Mouse (Mus musculus) stomach, embryonic 15.5 days (tissue): ENCODE measurements around the gene Znrd1as. TPM values are rescaled to one million over a fixed set of nuclear protein-coding genes. Genes with fewer than 3 reads are reported as not detected.
A peak's percentile ranks its signal among the peaks of the same experiment; 100 is the strongest.

Experiments used
- ATAC-seq: fragments of 200-750 bp; cut with Nextera tagmentation; 2 replicates; pipeline ENCODE4 v1.8.0; 2017; ENCODE audit warnings: low read depth, moderate number of reproducible peaks, moderate TSS enrichment; ENCODE audit not compliant: insufficient read depth, low FRiP score
- H3K27ac ChIP-seq: fragments of 300-500 bp; sonication (generic); 2 replicates; pipeline ENCODE4 v1.5.1; 2015; ENCODE audit warnings: mild to moderate bottlenecking, inconsistent platforms
- H3K27me3 ChIP-seq: fragments of 300-500 bp; sonication (generic); replicated peaks from 2 replicates; pipeline ENCODE4 v1.6.1; 2015; ENCODE audit warnings: inconsistent platforms
- H3K36me3 ChIP-seq: fragments of 300-500 bp; sonication (generic); 2 replicates; pipeline ENCODE4 v1.6.1; 2015; ENCODE audit warnings: inconsistent platforms
- H3K4me1 ChIP-seq: fragments of 300-500 bp; sonication (generic); 2 replicates; pipeline ENCODE4 v1.6.1; 2015; ENCODE audit warnings: inconsistent platforms
- H3K4me2 ChIP-seq: fragments of 300-500 bp; sonication (generic); 2 replicates; pipeline ENCODE4 v1.6.1; 2015; ENCODE audit warnings: mild to moderate bottlenecking, inconsistent platforms
- H3K4me3 ChIP-seq: fragments of 300-500 bp; sonication (generic); replicated peaks from 2 replicates; pipeline ENCODE4 v1.5.1; 2015; ENCODE audit warnings: inconsistent platforms
- H3K9ac ChIP-seq: fragments of 300-500 bp; sonication (generic); 2 replicates; pipeline ENCODE4 v1.6.1; 2015; ENCODE audit warnings: inconsistent platforms
- H3K9me3 ChIP-seq: fragments of 300-500 bp; sonication (generic); 2 replicates; pipeline ENCODE4 v1.6.1; 2016; ENCODE audit warnings: inconsistent platforms
- WGBS: fragments of 180-500 bp; shearing (Covaris S2); methylation state at CpG from one replicate; pipeline ENCODE4 v1.1.7; 2015; 5-methylcytosine and 5-hydroxymethylcytosine counted together
- polyA plus RNA-seq: library from polyadenylated mRNA; unstranded; fragments of >200 nt; fragmentation: Nextera tagmentation; extraction: Ambion mirVana; gene quantifications from 2 replicates; pipeline ENCODE4 v1.2.1, GENCODE M21; 2015

Znrd1as gene
- polyA plus RNA-seq, 1 experiment from 2014 or later: 6.1 TPM

- no peaks in the 10 kb centered on the region for H3K27me3 ChIP-seq
- H3K36me3 ChIP-seq: peaks cover 14% of the 10 kb centered on the region
- H3K27ac ChIP-seq: no peak overlapping the region
- no peaks in the 10 kb centered on the region for H3K9me3 ChIP-seq
- peaks cover 9% of the 10 kb centered on the region for H3K4me1 ChIP-seq
- H3K4me2 ChIP-seq: no peak overlapping the region
- H3K4me3 ChIP-seq: no peak overlapping the region
- no peak for ATAC-seq
- 87% methylated on average over 1 of the region's 1 CpGs for WGBS
- no peak overlapping the region for H3K9ac ChIP-seq
Measured at GRCm38 (mm10) chr17:36953062-36953461, 5.3 kb upstream of the Znrd1as start.

GRCm38 (mm10) chr17:36958884-36959283 lies 492 bp downstream of the Znrd1as start:
- H3K9ac ChIP-seq: peak overlapping the region; percentile 47
- H3K27ac ChIP-seq: peak overlapping the region; percentile 72
- H3K4me2 ChIP-seq: peak overlapping the region; percentile 69
- no peaks in the 10 kb centered on the region for H3K9me3 ChIP-seq
- H3K4me3 ChIP-seq: peak overlapping the region; percentile 58
- 7% methylated on average over 12 of the region's 12 CpGs for WGBS
- H3K27me3 ChIP-seq: no peaks in the 10 kb centered on the region
- no peak for ATAC-seq
- peaks cover 7% of the 10 kb centered on the region for H3K36me3 ChIP-seq
- H3K4me1 ChIP-seq: peaks cover 8% of the 10 kb centered on the region

- 57% methylated on average over 1 of the region's 1 CpGs for WGBS
- Histone ChIP-seq H3K9me3 (no peaks in the 10 kb centered on the region), H3K4me3 (no peak overlapping the region), H3K27me3 (no peaks in the 10 kb centered on the region), H3K4me1 (peaks cover 8% of the 10 kb centered on the region), H3K36me3 (peaks cover under 1% of the 10 kb centered on the region), H3K27ac (no peak overlapping the region), H3K9ac (no peak overlapping the region), H3K4me2 (no peak overlapping the region)
- ATAC-seq: no peak
Measured at GRCm38 (mm10) chr17:36961125-36961524, 2.7 kb downstream of the Znrd1as start.

- Histone ChIP-seq H3K27ac (no peak overlapping the region), H3K36me3 (no peaks in the 10 kb centered on the region), H3K4me1 (no peaks in the 10 kb centered on the region), H3K4me3 (no peak overlapping the region), H3K9me3 (no peaks in the 10 kb centered on the region), H3K27me3 (no peaks in the 10 kb centered on the region), H3K9ac (no peak overlapping the region), H3K4me2 (no peak overlapping the region)
- WGBS: 76% methylated on average over 1 of the region's 1 CpGs
- ATAC-seq: no peak
Measured at GRCm38 (mm10) chr17:36966875-36967274, 8.5 kb downstream of the Znrd1as start.

GRCm38 (mm10) chr17:36970316-36970890 lies 12.0 kb downstream of the Znrd1as start:
- no peaks in the 10 kb centered on the region for H3K9me3 ChIP-seq
- H3K4me1 ChIP-seq: no peaks in the 10 kb centered on the region
- H3K4me2 ChIP-seq: no peak overlapping the region
- WGBS: 74% methylated on average over 14 of the region's 14 CpGs
- no peak for ATAC-seq
- no peak overlapping the region for H3K9ac ChIP-seq
- no peaks in the 10 kb centered on the region for H3K36me3 ChIP-seq
- no peak overlapping the region for H3K27ac ChIP-seq
- no peaks in the 10 kb centered on the region for H3K27me3 ChIP-seq
- H3K4me3 ChIP-seq: no peak overlapping the region

- ATAC-seq: no peak
- H3K27me3 ChIP-seq: no peaks in the 10 kb centered on the region
Measured at GRCm38 (mm10) chr17:36971172-36971850, 12.9 kb downstream of the Znrd1as start.

GRCm38 (mm10) chr17:36972791-36973190 lies 14.4 kb downstream of the Znrd1as start:
- no peak overlapping the region for H3K4me3 ChIP-seq
- no peak for ATAC-seq
- whole genome bisulfite sequencing: 70% methylated on average over 3 of the region's 3 CpGs

More at GRCm38 (mm10) chr17:36971172-36971850, 12.9 kb downstream of the Znrd1as start:
- no peaks in the 10 kb centered on the region for H3K9me3 ChIP-seq
- H3K36me3 ChIP-seq: no peaks in the 10 kb centered on the region
- H3K4me3 ChIP-seq: no peak overlapping the region
- H3K9ac ChIP-seq: no peak overlapping the region
- 81% methylated on average over 6 of the region's 6 CpGs for WGBS
- no peaks in the 10 kb centered on the region for H3K4me1 ChIP-seq
- H3K4me2 ChIP-seq: no peak overlapping the region
- no peak overlapping the region for H3K27ac ChIP-seq

GRCm38 (mm10) chr17:36973271-36973787 lies 14.9 kb downstream of the Znrd1as start:
- Histone ChIP-seq H3K9ac (no peak overlapping the region), H3K4me3 (no peak overlapping the region), H3K27me3 (no peaks in the 10 kb centered on the region), H3K4me2 (no peak overlapping the region), H3K4me1 (no peaks in the 10 kb centered on the region), H3K27ac (no peak overlapping the region), H3K36me3 (no peaks in the 10 kb centered on the region), H3K9me3 (no peaks in the 10 kb centered on the region)
- WGBS: 66% methylated on average over 8 of the region's 8 CpGs
- ATAC-seq: no peak

More at GRCm38 (mm10) chr17:36972791-36973190, 14.4 kb downstream of the Znrd1as start:
- Histone ChIP-seq H3K4me1 (no peaks in the 10 kb centered on the region), H3K9ac (no peak overlapping the region), H3K9me3 (no peaks in the 10 kb centered on the region), H3K4me2 (no peak overlapping the region), H3K27ac (no peak overlapping the region), H3K36me3 (no peaks in the 10 kb centered on the region), H3K27me3 (no peaks in the 10 kb centered on the region)

GRCm38 (mm10) chr17:36981221-36981813 lies 22.9 kb downstream of the Znrd1as start, which contains the start of gene 2410137M14Rik:
2410137M14Rik (minus strand) TSS chr17:36981237.
- WGBS: 11% methylated on average over 18 of the region's 18 CpGs
- no peak for ATAC-seq
- H3K27ac ChIP-seq: no peak within 1 kb of the TSS

GRCm38 (mm10) chr17:36981845-36982244 lies 23.5 kb downstream of the Znrd1as start:
- H3K4me2 ChIP-seq: peak overlapping the region; percentile 42; the same call in 1 of the 2 replicates
- peaks cover 5% of the 10 kb centered on the region; the same call in 1 of the 2 replicates for H3K4me1 ChIP-seq
- H3K9me3 ChIP-seq: no peaks in the 10 kb centered on the region
- H3K27ac ChIP-seq: no peak overlapping the region
- no peaks in the 10 kb centered on the region for H3K27me3 ChIP-seq
- no peak overlapping the region for H3K4me3 ChIP-seq
- 5% methylated on average over 4 of the region's 4 CpGs for WGBS
- no peaks in the 10 kb centered on the region for H3K36me3 ChIP-seq
- no peak overlapping the region for H3K9ac ChIP-seq
- no peak for ATAC-seq

More at GRCm38 (mm10) chr17:36981221-36981813, 22.9 kb downstream of the Znrd1as start, which contains the start of gene 2410137M14Rik:
- Histone ChIP-seq H3K4me2 (peak within 1 kb of the TSS; percentile 42), H3K9ac (no peak within 1 kb of the TSS), H3K9me3 (no peaks in the 10 kb centered on the region), H3K4me1 (peaks cover 5% of the 10 kb centered on the region; the same call in 1 of the 2 replicates), H3K36me3 (no peaks in the 10 kb centered on the region), H3K4me3 (no peak within 1 kb of the TSS), H3K27me3 (no peaks in the 10 kb centered on the region)

GRCm38 (mm10) chr17:36982253-36983155 lies 24.1 kb downstream of the Znrd1as start:
- no peaks in the 10 kb centered on the region for H3K36me3 ChIP-seq
- H3K27ac ChIP-seq: no peak overlapping the region
- H3K27me3 ChIP-seq: 0 out of 2 replicates have a peak, but pooled peaks cover 5% of the 10 kb centered on the region
- no peaks in the 10 kb centered on the region for H3K9me3 ChIP-seq
- H3K4me2 ChIP-seq: no peak overlapping the region
- peaks cover 5% of the 10 kb centered on the region; the same call in 1 of the 2 replicates for H3K4me1 ChIP-seq
- H3K9ac ChIP-seq: no peak overlapping the region
- H3K4me3 ChIP-seq: no peak overlapping the region
- ATAC-seq: no peak
- WGBS: 23% methylated on average over 5 of the region's 5 CpGs
